Mouse (Mus musculus) naive thymus-derived CD4-positive, alpha-beta T cell, adult 2 months (primary cell): Measurements from ENCODE around the gene Sh3pxd2a.
A peak's percentile ranks its signal among the peaks of the same experiment; 100 is the strongest.

Experiments
- DNase-seq: peaks from one replicate; pipeline ENCODE4 v3.0.0-alpha.2; 2011; ENCODE audit warnings: low read depth

The Sh3pxd2a gene

GRCm38 (mm10) chr19:47337191-47337590 is 127.0 kb downstream of the Sh3pxd2a start:
- DNase-seq = no peak

- DNase-seq = no peak
These were observed 128.9 kb downstream of the Sh3pxd2a start for GRCm38 (mm10) chr19:47335262-47335661.

- DNase-seq = no peak
These were observed 129.5 kb downstream of the Sh3pxd2a start for GRCm38 (mm10) chr19:47334713-47335112.

- DNase-seq = peak; percentile 74
These were observed 133.4 kb downstream of the Sh3pxd2a start for GRCm38 (mm10) chr19:47330743-47331227.

GRCm38 (mm10) chr19:47329102-47329501 is 135.1 kb downstream of the Sh3pxd2a start:
- DNase-seq = no peak

GRCm38 (mm10) chr19:47327896-47328882 is 136.0 kb downstream of the Sh3pxd2a start:
- DNase-seq = no peak

- DNase-seq = peak; percentile 41
These were observed 138.3 kb downstream of the Sh3pxd2a start for GRCm38 (mm10) chr19:47325881-47326280.

- DNase-seq = no peak
These were observed 140.9 kb downstream of the Sh3pxd2a start for GRCm38 (mm10) chr19:47323096-47323849.

GRCm38 (mm10) chr19:47320331-47320668 is 143.9 kb downstream of the Sh3pxd2a start:
- no peak for DNase-seq

GRCm38 (mm10) chr19:47319521-47320330 is 144.5 kb downstream of the Sh3pxd2a start:
- DNase-seq = no peak

GRCm38 (mm10) chr19:47319061-47319460 is 145.1 kb downstream of the Sh3pxd2a start:
- no peak for DNase-seq

- no peak for DNase-seq
These were observed 146.9 kb downstream of the Sh3pxd2a start for GRCm38 (mm10) chr19:47317063-47317938.

GRCm38 (mm10) chr19:47316288-47317062 is 147.7 kb downstream of the Sh3pxd2a start:
- DNase-seq = no peak

GRCm38 (mm10) chr19:47315917-47316265 is 148.3 kb downstream of the Sh3pxd2a start:
- no peak for DNase-seq

GRCm38 (mm10) chr19:47315091-47315916 is 148.9 kb downstream of the Sh3pxd2a start:
- DNase-seq = no peak

GRCm38 (mm10) chr19:47314076-47314941 is 149.9 kb downstream of the Sh3pxd2a start:
- no peak for DNase-seq

GRCm38 (mm10) chr19:47313387-47314075 is 150.7 kb downstream of the Sh3pxd2a start:
- DNase-seq = no peak

GRCm38 (mm10) chr19:47311162-47311561 is 153.0 kb downstream of the Sh3pxd2a start:
- no peak for DNase-seq
